Mouse (Mus musculus) midbrain, embryonic 10.5 days (tissue): ENCODE measurements around the gene Kansl2. TPM values are rescaled to one million over a fixed set of nuclear protein-coding genes. Genes with fewer than 3 reads are reported as not detected.

Experiments used
- DNase-seq: peaks from one replicate; pipeline ENCODE4 v3.0.0-alpha.2; 2017; ENCODE audit warnings: low spot score
- H3K27ac ChIP-seq: fragments of 300-500 bp; sonication (generic); replicated peaks from 2 replicates; pipeline ENCODE4 v1.5.1; 2016; ENCODE audit warnings: mild to moderate bottlenecking
- H3K27me3 ChIP-seq: fragments of 300-500 bp; sonication (generic); 2 replicates; pipeline ENCODE4 v1.6.1; 2016; ENCODE audit warnings: low read depth, mild to moderate bottlenecking; ENCODE audit not compliant: poor library complexity, severe bottlenecking
- H3K36me3 ChIP-seq: fragments of 300-500 bp; sonication (generic); 2 replicates; pipeline ENCODE4 v1.6.1; 2016; ENCODE audit warnings: mild to moderate bottlenecking, moderate library complexity
- H3K4me1 ChIP-seq: fragments of 300-500 bp; sonication (generic); 2 replicates; pipeline ENCODE4 v1.6.1; 2016
- H3K4me3 ChIP-seq: fragments of 300-500 bp; sonication (generic); 2 replicates; pipeline ENCODE4 v1.5.1; 2016; ENCODE audit warnings: mild to moderate bottlenecking, moderate library complexity
- H3K9me3 ChIP-seq: fragments of 300-500 bp; sonication (generic); replicated peaks from 2 replicates; pipeline ENCODE4 v1.6.1; 2016; ENCODE audit warnings: mild to moderate bottlenecking
- WGBS: fragments of 180-500 bp; shearing (Covaris S2); methylation state at CpG from one replicate; pipeline ENCODE4 v1.1.7; 2016; 5-methylcytosine and 5-hydroxymethylcytosine counted together
- microRNA-seq: library from miRNA; unstranded; fragments of <30 nt; microRNA quantifications from one replicate; pipeline ENCODE4, GENCODE M21; 2017
- polyA plus RNA-seq: library from polyadenylated mRNA; unstranded; fragments of >200 nt; fragmentation: Nextera tagmentation; extraction: Ambion mirVana; gene quantifications from 2 replicates; pipeline ENCODE4 v1.2.1, GENCODE M21; 2016

The Kansl2 gene
- polyA plus RNA-seq, 1 experiment from 2014 or later: 139 TPM

DNA sequence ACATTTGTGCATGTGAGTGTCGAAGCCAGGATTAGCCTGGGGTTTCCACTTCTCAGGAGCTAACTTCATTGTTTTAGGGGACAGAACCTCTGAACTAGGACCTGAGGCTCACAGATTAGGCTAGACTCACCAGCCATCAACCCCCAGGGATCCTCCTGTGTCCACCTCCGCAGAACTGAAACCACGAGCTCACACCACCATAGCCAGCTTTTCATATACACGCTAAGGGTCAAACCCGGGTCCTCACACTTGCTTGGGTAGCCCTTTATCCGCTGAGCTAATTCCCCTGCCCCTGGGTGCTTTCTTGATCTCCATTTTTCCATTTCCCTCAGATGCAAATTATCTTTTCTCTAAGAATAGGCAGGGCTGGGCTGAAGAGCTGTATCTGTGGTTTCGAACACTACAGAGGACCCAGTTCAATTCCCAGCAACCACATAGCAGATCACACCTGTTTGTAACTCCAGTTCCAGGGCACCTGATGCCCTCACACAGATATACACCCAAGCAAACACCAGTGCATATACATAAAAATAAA is 54.4 kb downstream of the Kansl2 start:
- H3K36me3 ChIP-seq: no peaks in the 10 kb centered on the region
- WGBS: 73% methylated on average over 7 of the region's 7 CpGs
- no peaks in the 10 kb centered on the region for H3K27me3 ChIP-seq
- H3K9me3 ChIP-seq: no peaks in the 10 kb centered on the region
- DNase-seq: no peak
- no peaks in the 10 kb centered on the region for H3K4me1 ChIP-seq
- H3K27ac ChIP-seq: no peak overlapping the region
- no peak overlapping the region for H3K4me3 ChIP-seq

DNA sequence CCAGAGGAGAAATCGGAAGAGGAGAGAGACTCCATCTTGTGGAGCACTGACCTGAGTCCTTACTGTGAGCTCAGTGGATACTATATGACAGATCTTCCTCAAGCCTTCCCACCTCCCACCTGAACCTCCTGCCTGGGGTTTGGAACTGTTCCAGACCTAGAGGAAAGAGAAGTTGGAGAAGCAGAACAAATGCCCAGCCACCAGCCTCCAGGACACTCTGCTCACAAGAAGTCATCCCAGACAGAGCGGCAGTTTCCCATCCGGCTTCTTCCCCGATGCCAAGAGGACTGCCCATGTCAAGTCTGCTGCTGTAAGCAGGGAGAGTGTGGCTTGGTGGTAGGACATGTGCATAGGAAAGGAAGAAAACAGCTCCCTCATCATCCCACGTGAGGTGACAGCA is 57.8 kb downstream of the Kansl2 start:
- no peak for DNase-seq

DNA sequence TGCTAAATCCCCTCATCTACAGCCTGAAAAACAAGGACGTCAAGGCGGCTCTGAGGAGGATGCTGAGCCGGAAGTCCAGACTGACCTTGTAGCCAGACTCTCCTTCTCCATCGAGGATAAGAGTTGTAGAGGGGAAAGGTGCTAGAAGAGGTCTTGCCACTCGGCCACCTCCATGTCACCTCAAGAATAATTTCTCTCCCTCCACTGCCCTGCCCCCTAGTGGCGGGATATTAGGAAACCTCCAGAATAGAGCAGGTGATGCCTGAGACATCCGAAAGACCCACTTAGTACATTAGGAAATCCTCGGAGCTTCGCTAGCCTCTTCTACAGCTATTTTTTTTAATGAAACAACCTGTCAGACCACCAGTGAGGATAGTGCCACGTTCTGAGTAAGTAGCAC is 58.7 kb downstream of the Kansl2 start:
- no peaks in the 10 kb centered on the region for H3K4me1 ChIP-seq
- H3K27me3 ChIP-seq: no peaks in the 10 kb centered on the region
- H3K9me3 ChIP-seq: no peaks in the 10 kb centered on the region
- H3K36me3 ChIP-seq: no peaks in the 10 kb centered on the region
- H3K27ac ChIP-seq: no peak overlapping the region
- no peak overlapping the region for H3K4me3 ChIP-seq
- DNase-seq: peak; percentile 41
- 53% methylated on average over 10 of the region's 10 CpGs for WGBS

More for the DNA sequence above, 57.8 kb downstream of the Kansl2 start:
- H3K4me3 ChIP-seq: no peak overlapping the region
- no peaks in the 10 kb centered on the region for H3K27me3 ChIP-seq
- H3K27ac ChIP-seq: no peak overlapping the region
- H3K9me3 ChIP-seq: no peaks in the 10 kb centered on the region
- H3K4me1 ChIP-seq: no peaks in the 10 kb centered on the region
- WGBS: 81% methylated on average over 5 of the region's 5 CpGs
- H3K36me3 ChIP-seq: no peaks in the 10 kb centered on the region

DNA sequence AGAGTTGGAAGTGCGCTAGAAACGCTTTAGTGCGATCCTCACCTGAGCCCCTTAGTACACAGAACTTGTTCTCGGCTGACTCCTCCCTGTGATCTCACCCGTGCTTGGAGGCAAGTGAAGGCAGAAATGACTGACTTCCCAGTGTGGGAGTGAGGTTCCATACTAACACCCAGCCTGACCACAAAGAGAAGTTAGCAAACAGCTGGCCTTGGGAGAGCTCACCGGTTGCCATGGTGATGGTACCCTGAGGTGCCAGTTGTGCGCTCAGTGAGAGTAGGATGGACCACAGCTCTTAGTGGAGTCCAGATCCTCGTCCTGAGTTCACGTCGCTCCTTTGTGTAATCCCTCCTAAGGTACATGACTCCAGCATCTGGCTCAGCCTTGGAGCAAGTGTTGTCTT is 59.1 kb downstream of the Kansl2 start:
- Histone ChIP-seq H3K9me3 (no peaks in the 10 kb centered on the region), H3K27ac (no peak overlapping the region), H3K27me3 (no peaks in the 10 kb centered on the region), H3K4me3 (no peak overlapping the region), H3K4me1 (no peaks in the 10 kb centered on the region), H3K36me3 (no peaks in the 10 kb centered on the region)
- WGBS: 81% methylated on average over 10 of the region's 10 CpGs
- no peak for DNase-seq

DNA sequence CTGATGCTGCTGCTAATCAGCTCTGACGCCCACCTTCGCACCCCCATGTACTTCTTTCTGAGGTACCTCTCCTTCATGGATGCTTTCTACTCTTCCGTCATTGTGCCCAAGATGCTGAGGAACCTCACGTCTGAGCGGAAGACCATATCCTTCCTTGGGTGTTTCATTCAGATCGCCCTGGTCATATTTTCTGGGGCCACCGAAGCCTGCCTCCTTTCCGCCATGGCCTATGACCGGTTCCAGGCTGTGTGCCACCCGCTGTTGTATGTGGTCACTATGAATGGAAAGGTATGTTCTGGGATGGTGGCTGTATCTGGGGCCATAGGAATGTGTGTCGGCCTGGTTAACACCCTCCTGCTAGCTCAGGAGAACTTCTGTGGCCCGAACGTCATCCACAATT is 62.5 kb downstream of the Kansl2 start:
- DNase-seq: no peak
- no peaks in the 10 kb centered on the region for H3K27me3 ChIP-seq
- WGBS: 91% methylated on average over 13 of the region's 13 CpGs
- no peaks in the 10 kb centered on the region for H3K4me1 ChIP-seq
- H3K36me3 ChIP-seq: no peaks in the 10 kb centered on the region
- H3K4me3 ChIP-seq: no peak overlapping the region
- no peak overlapping the region for H3K27ac ChIP-seq
- H3K9me3 ChIP-seq: no peaks in the 10 kb centered on the region

DNA sequence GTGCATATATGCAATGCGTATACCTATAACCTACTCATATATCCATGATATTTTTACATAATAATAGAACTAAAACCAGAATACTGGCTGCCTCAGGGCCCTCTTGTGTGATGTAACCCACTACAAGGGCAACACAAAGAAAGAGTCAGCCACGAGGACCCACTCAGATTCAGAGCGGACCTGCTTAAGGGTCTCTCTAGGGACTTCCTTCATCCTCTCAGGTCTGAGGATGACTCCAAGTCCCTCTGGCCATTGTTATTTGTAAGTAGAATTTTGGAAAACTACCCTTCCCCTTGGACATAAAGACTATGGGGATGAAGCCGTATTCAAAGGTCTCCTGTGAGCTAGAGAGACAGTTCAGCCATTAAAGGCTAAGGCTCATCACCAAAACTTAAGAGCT is 64.5 kb downstream of the Kansl2 start, which contains the start of gene OR5BS1P:
Gene OR5BS1P, plus strand, starts transcription at position 301 of the 400 bp plus-strand sequence.
- DNase-seq: no peak
- Histone ChIP-seq H3K4me3 (no peak within 1 kb of the TSS), H3K27me3 (no peaks in the 10 kb centered on the region), H3K36me3 (no peaks in the 10 kb centered on the region), H3K4me1 (no peaks in the 10 kb centered on the region), H3K27ac (no peak within 1 kb of the TSS), H3K9me3 (no peaks in the 10 kb centered on the region)
- WGBS: 90% methylated on average over 4 of the region's 4 CpGs

Small RNAs within 50 kb of the gene (microRNA-seq; reads per million reads assigned to microRNA genes)
- gene Mir1291: not detected

Other genes starting within 250 kb of the Kansl2 start
- 1.2 and 1.7 TPM in 2 replicates for gene Zfp641, start 238.1 kb downstream of the Kansl2 start, polyA plus RNA-seq
- not detected in 2 replicates for gene Olfr285, start 216.9 kb downstream of the Kansl2 start, polyA plus RNA-seq
- not detected in 2 replicates for gene Olfr284, start 193.3 kb downstream of the Kansl2 start, polyA plus RNA-seq
- gene Olfr283, start 153.3 kb downstream of the Kansl2 start, polyA plus RNA-seq: not detected in 2 replicates
- not detected in 2 replicates for gene Olfr282, start 103.0 kb downstream of the Kansl2 start, polyA plus RNA-seq
- not detected in 2 replicates for gene Olfr281, start 81.7 kb downstream of the Kansl2 start, polyA plus RNA-seq
- gene OR5BS1P, start 64.4 kb downstream of the Kansl2 start, polyA plus RNA-seq: not detected in 2 replicates
- 0.47 TPM in 1 of 2 replicates, not detected in the other for gene Lalba, start 51.5 kb downstream of the Kansl2 start, polyA plus RNA-seq
- not detected in 2 replicates for gene Olfr279, start 41.9 kb downstream of the Kansl2 start, polyA plus RNA-seq
- 59.0 and 61.3 TPM in 2 replicates for gene Ccnt1, start 36.7 kb upstream of the Kansl2 start, polyA plus RNA-seq
- gene 4930415O20Rik, start 36.7 kb upstream of the Kansl2 start, polyA plus RNA-seq: 0.43 TPM in 1 of 2 replicates, not detected in the other
- 11.8 and 12.1 TPM in 2 replicates for gene Adcy6, start 75.8 kb upstream of the Kansl2 start, polyA plus RNA-seq
- 36.1 and 50.9 TPM in 2 replicates for gene Cacnb3, start 96.6 kb upstream of the Kansl2 start, polyA plus RNA-seq
- 27.2 and 30.8 TPM in 2 replicates for gene Ddx23, start 128.6 kb upstream of the Kansl2 start, polyA plus RNA-seq
- gene Rnd1, start 143.2 kb upstream of the Kansl2 start, polyA plus RNA-seq: 7.1 and 9.8 TPM in 2 replicates
- 1.3 and 1.5 TPM in 2 replicates for gene Ccdc65, start 173.9 kb upstream of the Kansl2 start, polyA plus RNA-seq
- 15.2 and 16.4 TPM in 2 replicates for gene Fkbp11, start 193.9 kb upstream of the Kansl2 start, polyA plus RNA-seq
- gene Arf3, start 228.9 kb upstream of the Kansl2 start, polyA plus RNA-seq: 41.2 and 43.2 TPM in 2 replicates
- 0.14 and 0.24 TPM in 2 replicates for gene Wnt10b, start 243.9 kb upstream of the Kansl2 start, polyA plus RNA-seq